Mouse (Mus musculus) right cerebral cortex, adult 18-20 months (tissue): ENCODE results near the gene Angptl4.
"Not testable (repeated sequence)": the region's sequence is repeated elsewhere in the genome, so short reads cannot be mapped to it uniquely, and the experiment has no call there.

Experiments used
- DNase-seq: peaks from one replicate; pipeline ENCODE4 v3.0.0; 2022; ENCODE audit warnings: mixed read lengths

Gene Angptl4

DNA sequence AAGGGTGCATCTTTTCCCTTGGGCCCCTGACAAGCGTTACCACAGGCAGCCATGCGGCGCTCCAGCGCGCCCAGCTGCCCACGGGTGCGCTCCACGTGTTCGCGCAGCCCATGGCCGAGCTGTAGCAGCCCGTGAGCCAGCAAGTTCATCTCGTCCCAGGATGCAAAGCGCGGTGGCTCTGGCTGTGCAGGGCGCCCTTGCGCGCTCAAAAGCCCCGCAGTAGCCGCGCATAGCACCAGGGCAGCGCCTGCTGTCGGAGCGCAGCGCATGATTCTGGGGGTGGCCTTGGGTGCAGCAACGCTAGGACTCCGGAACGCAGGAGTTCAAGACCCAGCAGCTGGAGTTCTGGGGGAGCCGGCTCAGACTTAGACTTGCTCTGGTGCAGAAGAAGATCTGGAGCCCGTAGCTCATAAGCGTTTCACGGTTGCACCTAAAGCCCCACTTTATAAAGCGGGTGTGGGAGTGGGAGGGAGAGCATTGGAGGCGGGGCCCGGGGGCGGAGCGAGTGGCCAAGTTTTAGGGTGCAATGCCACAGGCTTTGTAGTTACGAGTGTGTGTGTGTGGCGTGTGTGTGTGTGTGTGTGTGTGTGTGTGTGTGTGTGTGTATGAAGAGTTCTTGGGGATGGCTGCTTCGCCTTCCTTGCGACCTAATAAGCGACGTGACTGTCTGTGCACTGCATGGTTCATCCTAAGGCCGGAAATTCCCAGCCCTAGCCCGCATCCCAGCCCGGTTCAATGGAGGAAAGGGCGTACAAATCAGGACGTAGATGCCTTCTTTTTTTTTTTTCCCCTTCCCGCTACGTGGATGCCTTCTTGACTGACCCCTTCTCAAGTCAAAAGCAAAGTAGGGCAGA is at the start of gene Angptl4:
Gene Angptl4, minus strand, starts transcription at position 707 of the 854 bp plus-strand sequence.
- DNase-seq: peak; percentile 54

DNA sequence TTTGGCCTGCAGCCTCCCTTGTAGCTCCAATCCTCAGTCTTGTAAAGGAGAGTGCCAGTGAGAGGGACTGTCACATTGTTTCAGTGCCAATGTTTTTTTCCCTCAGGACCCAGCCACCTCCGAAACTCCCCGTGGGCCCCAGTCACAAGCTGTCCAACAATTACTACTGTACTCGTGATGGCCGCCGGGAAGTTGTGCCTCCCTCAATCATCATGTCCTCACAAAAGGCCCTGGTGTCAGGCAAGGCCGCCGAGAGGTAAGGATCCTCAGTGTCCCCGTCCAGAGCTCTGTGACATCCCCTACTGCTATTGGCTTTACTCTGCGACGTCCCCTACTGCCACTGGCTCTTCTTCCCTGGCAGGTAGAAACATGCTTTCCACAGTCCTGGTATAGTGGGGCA is 47.9 kb upstream of the Angptl4 start:
- DNase-seq: no peak

DNA sequence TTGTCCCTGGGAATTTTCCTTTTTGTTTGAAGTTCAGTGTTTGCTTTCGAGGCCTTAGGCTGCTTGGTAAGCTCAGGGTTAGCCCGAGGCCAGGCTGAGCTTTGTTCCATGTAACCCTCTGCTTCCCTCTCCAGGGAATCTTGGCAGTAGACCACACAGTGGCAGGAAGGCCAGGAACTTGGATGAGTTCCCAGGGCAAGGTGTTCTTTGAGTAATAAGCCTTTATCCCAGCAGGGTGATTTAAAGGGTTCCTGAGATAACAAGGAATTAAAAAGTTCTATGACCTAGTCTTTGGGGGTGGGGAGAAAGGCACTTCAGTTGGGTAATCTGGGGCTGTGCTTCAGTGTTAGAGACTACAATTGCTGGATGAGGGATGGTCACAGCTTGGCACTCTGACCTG is 47.3 kb upstream of the Angptl4 start:
- DNase-seq: no peak

DNA sequence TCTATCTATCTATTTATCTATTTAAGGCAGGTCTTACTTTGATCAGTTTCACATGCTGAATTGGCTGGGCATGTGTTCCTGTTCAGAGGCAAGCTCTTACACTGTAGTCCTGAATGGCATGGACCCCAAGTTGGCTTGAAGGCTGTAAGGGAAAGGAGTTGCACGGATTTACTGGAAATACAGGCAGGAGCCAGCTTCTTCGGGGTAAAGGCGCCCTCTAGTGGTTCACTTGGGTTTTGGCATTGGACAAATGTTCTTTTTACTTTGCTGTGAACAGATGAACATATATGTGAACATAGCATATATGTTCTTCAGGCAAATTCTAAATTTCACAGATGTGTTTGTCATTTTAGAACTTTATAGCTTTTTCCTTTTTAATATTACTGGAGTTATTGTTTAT is 45.2 kb upstream of the Angptl4 start:
- peak; percentile 67 for DNase-seq

DNA sequence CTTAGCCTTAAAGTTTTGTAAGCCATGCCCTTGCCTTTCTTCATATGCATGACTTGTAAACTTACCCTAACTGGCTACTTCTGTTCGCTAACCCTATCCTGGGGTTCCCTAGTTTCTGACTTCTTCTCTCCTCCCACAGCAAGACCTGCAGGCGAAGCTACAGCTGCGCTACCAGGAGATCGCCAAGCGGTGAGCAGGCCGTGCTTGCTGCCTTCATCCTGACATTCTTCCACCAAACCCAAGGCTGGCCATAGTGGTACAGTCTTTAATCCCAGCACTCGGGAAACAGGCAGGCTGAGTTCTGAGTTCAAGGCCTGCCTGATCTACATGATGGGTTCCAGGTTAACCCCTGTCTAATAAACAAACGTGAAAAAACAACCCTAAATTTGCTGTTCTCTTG is 43.8 kb upstream of the Angptl4 start:
- DNase-seq: no peak

DNA sequence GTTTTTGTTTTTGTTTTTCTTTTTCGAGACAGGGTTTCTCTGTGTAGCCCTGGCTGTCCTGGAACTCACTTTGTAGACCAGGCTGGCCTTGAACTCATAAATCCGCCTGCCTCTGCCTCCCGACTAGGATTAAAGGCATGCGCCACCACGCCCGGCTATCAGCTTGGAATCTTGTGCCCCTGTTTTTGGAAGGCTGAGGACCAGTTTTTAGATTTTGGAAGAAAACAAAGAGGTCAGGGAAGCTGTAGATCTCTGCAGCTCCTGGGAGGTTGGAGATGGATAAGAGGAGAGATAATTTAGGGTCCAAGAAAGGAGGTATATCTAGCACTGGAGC is 43.3 kb upstream of the Angptl4 start:
- DNase-seq: not testable (repeated sequence)

DNA sequence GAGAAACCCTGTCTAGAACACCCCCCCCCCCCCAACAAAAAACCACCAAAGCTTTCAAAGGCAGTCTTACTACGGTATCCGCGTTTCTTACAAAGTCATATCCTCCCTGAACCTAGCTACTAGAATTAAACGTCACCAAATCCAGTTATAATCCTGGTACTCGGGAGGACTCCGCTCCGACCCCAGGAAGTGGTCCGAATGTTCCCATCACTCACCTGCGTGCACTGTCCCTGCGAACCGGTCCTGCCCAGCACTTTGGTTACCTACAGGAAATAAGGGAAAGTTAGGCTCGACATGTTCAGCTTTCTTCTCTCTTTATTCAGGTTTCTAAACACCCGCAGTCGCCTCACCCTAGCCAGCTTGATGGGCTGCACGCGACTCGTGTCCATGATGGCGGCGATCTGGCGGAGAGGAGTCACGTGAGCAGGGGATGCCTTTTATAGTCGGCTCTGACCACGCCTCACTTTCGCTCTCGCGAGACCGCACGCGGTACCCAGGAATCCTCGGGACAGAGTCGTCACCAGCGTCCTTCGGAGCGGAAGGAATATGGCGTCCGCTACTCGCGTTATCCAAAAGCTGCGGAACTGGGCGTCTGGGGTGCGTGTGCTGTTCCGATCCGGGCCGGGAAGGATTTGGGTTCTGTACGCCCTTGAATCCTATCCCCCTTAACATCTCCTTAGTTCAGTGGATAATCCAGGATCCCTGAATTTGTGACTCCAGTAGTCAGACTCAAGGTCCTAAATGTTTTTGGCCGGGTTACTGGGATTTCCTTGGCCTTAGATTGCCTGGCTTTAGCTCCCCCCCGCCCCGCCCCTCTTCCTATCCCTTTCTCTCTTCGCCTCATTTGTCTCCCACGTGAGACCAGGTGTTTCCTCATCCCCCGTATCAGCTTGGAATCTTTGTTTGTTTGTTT is 42.7 kb upstream of the Angptl4 start, which contains the start of the genes Rps28 and Ndufa7:
Gene Rps28, minus strand, starts transcription at position 479 of the 913 bp plus-strand sequence.
Gene Ndufa7, plus strand, starts transcription at position 489 of the 913 bp plus-strand sequence.
- DNase-seq: peak; percentile 98

DNA sequence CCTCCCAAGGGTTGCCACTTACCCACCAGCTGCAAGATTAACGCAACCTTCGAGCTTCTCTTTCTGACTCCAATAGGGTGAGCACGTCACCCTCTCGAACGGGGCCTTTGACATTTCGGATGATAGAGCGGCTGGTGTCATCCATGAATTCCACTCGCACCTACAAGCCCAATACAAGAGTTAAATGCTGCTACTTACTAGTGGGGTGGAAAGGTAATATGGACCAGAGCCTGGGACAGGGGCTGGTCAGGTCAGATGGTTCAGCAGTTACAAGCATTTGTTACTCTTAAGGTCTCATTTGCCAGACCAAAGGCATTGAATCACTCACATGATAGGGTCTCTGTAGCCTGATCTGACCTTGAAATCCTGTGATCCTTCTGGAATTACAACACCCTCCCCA is 41.5 kb upstream of the Angptl4 start:
- not testable (repeated sequence) for DNase-seq

DNA sequence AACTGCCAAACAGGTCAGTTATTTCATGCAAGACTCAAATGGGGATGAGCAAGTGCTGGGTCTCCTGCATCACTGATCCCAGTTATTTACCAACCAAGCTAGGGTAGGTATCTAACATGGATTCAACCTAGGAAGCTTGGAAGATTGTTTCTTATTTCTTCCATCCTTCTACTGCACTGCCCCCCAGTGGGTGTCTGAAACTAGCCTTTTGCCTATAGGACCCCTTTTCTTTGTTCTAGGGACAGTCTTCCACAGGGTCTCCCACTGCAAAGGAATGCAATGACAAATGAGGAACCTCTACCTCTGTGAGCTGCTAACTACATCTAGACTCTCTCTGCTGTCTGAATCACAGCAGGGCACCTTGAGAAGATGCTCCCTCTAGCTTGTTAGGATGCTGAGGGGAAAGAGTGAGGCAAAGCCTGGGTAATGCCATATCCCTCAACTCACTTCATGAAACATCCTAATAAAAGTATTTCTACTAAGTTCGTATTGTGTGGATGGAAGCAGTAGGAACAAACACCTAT is 40.9 kb upstream of the Angptl4 start:
- no peak for DNase-seq

DNA sequence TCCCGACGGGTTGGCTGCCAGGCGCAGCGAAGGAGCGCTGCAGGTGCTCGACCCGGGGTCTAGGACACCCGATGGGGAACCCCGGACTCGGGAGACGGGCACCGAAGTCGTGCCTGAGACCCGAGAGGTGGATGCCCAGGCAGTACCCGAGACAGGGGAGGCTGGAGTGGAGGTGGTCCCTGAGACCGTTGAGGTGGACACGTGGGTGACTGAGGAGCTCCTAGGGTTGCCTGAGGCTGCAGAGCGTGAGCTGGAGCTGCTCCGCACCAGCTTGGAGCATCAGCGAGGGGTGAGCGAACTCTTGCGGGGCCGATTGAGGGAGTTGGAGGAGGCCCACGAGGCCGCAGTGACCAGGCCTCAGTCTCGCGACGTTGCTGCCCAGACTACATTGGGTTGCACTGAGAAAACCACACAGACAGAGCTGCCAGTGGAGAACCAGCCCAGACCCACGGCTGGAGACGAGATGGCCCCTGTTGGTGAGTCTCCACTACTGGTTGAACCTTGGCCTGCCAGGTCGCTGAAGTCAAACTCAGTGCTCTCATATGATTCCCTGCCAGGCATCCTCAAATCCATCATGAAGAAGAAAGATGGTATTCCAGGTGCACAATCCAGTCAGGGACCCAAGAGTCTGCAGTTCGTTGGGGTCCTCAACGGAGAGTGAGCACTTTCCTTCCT is 36.5 kb upstream of the Angptl4 start:
- no peak for DNase-seq

DNA sequence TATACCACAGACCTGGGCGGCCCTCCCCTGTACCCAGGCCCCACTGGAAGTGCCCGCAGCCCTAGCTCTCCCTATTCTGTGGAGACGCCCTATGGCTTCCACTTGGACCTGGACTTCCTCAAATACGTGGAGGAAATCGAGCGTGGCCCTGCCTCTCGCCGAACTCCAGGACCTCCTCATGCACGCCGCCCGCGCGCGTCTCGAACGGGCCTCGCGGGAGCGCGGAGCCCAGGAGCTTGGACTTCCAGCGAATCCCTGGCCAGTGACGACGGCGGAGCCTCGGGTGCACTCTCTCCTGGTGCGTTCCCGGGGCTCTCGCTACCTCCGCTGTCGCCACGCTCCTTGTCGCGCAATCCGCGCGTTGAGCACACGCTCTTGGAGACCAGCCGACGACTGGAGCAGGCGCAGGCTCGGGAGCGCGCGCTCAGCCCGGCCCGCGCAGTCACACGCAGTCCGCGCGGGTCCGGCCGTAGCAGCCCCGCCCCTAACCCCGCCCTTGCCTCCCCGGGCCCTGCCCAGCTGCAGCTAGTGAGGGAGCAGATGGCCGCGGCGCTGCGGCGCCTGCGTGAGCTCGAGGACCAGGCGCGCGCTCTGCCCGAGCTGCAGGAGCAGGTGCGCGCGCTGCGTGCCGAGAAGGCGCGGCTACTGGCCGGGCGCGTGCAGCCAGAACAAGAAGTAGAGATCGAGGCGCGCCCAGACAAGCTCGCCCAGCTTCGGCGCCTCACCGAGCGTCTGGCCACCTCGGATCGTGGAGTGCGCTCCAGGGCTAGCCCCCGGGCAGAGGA is 35.7 kb upstream of the Angptl4 start:
- DNase-seq: peak; percentile 95

DNA sequence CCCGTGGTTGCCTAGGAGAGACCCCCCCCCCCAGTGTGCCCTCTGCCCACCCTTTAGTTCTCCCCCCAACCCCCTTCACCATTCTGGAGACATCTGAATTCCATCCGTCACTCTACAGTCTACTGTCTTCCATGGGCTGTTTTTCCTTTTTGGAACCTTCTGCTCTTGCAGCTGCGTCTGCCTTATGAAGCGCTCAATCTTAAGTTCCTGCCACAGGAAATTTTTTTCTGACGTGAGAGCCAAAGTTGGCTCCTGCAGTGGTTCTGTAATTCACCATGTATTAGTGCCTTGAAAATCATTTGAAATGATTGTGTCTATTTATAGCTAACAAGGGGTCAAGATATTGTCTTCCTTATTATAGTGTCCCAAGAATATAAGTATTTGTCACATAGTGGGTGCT is 35.0 kb upstream of the Angptl4 start:
- DNase-seq: no peak

DNA sequence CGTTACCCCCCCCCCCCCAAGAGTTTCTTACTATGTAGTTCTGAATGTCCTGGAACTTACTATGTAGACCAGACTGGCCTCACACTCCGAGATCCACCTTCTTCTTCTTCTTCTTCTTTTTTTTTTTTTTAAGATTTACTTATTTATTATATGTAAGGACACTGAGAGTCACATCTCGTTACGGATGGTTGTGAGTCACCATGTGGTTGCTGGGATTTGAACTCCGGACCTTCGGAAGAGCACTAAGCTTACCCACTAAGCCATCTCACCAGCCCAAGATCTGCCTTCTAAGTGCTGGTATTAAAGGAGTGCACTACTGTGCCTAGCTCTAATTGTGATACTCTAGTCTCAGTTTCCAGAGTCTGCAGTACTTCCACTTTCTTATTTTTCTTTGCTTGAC is 33.8 kb upstream of the Angptl4 start:
- DNase-seq: no peak

DNA sequence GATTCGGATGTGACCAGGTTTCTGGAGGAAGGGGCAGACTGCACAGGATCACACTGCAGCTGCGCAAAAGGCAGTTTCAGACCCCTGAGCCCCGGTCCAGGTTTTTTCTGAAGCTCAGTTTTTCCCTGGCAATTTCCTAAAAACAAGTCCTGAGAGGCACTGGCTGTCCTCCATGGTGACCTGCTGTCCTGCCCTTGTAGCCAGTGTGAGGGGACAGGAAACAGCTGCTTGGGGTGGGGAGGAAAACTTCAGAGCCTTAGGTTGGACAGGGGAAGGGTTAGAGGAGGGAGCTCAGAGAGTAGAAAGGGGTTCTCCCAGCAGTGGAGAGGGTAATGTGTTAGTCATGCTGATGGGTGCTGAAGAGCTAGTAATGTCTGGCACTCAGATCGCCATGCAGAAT is 31.4 kb upstream of the Angptl4 start:
- no peak for DNase-seq

DNA sequence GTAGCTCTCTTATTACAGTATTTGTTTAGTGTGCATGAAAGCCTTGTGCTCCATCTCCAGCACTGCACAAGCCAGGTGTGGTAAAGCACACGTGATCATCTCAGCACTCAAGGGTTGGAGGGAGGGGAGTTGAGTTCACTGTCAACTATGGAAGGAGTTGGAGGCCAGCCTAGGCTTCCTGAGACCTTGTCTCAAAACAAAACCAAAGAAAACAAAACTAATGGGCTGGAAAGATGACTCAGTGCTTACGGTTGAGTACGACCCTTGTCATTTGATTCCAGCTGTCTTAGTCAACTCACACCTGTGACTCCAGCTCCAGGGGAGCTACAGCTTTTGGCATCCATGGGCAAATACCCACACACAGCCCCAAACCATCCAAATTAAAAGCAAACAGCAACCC is 30.8 kb upstream of the Angptl4 start:
- no peak for DNase-seq

DNA sequence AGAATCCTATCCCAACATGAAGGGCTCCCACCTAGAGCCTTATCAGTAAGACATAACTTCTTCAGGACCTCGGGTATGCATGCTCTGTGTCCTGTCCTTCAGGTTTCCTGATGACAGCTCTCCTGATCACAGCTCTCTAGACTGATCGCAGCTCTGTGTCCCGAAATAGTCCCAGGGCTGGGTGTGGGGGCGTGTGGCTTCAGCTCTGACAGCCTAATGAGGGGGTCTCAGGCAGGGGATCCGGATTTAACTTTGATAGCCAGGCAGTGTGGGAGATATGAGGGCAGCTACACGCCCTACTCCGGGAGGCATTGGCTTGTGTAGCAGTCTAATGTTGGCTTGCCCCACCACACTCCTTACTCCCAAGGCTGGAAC is 29.5 kb upstream of the Angptl4 start:
- DNase-seq: no peak

DNA sequence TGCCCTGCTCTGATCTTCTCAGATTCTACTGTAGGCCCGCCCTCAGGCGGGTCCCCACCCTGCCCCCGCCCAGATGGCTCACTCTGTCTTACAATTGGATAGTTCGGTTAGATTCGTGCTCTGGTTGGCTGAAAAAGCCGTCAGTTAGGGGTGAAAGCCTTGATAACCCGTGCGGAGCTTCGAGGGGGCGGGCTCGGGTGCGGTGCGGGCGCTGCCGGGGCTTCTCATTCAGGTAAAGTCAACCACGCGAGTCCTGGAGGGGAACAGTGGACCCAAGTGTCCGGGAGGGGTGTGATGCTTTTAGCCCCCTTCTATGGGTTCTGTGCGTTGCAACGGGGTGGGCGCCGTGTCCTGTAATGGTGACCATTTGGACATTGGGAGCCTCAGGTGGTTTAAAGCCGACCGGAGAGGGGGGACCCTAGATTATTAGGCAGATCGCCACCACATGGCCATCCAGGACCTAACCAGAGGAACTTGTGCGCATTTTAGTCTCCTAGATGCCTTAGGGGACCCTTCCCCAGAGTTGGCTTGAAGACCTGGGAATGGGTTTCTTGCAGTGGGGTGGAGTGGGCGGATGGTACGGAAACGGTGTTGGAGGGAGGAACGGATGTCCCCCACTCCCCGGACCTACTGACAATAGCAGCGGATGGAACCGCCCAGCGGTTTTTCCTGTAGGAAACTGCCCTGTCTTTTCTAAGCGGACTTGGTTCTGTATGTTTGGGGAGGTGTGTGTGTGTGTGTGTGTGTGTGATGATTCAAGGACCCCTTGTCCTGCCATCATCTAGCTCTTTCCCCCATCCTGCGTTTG is 28.9 kb upstream of the Angptl4 start, which contains the start of gene Kank3:
Gene Kank3, plus strand, starts transcription at position 186 of the 808 bp plus-strand sequence.
- DNase-seq: peak; percentile 94

DNA sequence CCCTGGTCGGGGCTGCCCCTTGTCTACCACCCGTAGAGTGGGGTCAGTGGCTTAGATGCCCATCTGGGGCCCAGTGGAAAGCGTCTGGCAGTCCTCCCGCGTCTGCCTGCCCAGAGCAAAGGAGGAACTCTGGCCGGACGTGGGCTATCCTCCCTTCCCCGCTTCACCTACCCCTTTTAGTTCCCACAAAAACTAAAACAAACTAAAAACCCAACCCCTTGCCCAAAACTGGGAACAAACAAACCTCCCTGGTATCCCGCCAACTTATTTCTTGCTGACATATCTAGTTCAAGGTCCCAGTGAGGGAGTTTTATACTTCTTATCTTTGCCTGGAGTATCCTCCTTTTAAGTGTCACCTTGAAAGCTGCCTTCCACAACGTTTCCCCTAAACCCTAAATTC is 26.6 kb upstream of the Angptl4 start:
- no peak for DNase-seq

DNA sequence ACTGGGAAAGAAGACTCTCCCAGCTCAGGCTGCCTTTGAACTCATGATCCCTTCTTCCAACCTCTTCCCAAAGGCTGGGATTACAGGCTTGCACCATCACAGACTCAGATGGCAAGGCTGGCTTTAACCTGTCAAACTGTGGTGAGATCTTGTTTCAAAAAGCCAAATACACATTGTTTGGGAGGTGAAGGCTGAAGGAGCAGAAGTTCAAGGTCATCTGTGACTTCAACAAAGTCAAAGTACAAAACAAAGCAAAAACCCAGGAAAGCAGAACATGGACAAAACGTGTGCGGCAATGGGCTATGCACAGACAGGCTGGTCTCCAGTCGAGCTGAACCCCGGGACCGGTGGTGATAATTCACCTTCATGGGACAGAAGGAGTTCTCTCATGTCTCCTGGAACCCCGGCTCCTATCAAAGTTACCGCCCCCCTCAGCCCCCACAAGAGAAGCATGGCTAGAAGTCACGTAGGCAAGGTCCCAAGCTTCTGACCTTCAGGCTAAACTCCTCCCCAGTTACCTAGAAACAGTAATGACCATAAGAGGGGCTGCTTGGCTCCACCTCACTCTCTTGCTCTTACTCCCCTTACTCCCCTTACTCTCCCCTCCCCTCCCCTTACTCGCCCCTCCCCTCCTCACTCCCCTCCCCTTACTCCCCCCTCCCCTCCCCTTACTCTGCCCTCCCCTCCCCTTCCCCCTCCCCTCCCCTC is 25.7 kb upstream of the Angptl4 start:
- DNase-seq: no peak

DNA sequence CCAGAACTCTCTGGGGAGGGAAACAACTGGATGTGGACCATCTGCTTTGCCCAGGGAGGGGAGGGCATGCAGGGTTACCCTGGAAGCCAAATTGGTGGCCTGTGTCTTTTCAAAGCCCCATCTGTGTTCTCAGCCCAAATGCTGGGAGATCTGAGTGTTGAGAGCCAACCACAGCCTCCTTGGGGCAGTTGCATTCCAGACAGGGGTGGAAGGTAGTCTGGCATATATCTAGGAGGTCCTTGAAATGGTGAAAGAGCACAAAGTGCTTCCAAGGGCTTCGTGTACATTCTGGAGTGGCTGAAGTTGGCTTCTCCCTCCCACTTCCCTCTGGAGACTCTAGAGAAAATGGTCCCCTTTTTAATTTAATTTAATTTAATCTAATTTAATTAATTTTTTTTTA is 23.1 kb upstream of the Angptl4 start:
- no peak for DNase-seq

DNA sequence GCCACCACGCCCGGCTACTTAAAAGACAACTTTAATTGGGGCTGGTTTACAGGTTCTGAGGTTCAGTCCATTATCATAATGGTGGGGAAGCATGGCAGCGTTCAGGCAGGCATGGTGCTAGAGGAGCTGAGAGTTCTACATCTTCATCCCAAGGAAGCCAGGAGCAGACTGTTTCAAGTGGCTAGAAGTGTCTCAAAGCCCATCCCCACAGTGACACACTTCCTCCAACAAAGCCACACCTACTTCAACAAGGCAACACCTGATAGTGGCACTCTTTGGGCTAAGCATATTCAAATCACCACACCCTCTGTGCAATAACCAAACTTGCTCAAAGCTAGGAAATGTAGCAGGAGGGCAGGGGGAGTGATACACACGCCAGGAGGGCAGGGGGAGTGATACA is 22.6 kb upstream of the Angptl4 start:
- no peak for DNase-seq
